Mouse (Mus musculus): ENCODE measurements around the gene Slc7a15.
"Not testable (repeated sequence)": the region's sequence is repeated elsewhere in the genome, so short reads cannot be mapped to it uniquely, and the experiment has no call there.

DNA sequence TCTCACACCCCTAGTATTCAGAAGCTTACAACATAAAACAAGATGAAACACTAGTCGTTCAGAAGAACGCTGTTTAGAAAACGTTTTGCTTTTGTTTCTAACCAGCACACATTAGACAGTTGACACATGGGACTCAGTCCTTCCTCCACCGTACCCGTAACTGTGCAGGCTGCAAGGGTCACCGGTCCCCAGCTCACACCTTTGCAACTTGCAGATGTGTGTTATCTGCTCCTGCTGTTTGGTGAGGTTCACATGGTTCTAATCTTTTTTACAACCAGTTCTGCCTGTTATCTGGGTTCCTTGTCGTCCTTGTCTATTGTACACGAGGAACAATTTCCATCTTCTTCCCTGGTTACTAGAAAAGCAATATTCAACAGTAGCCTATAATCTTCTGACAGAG lies 49.3 kb upstream of the Slc7a15 start:
- TF ChIP-seq USF1 (IDR thresholded peaks at IDR 0.05; ENCODE audit: low read depth, low read length); POLR2A (IDR thresholded peaks at IDR 0.05; ENCODE audit: control insufficient read depth in 1 of 2, insufficient read depth in 1 of 2, low read depth in 1 of 2, low read length in 2 of 2, poor library complexity in 1 of 2); ZKSCAN1 (IDR thresholded peaks at IDR 0.05; ENCODE audit: low read depth, low read length); CTCF (IDR thresholded peaks at IDR 0.05 in 2 of 3, conservative IDR thresholded peaks at IDR 0.05 in 1 of 3; ENCODE audit: control insufficient read depth in 1 of 3, insufficient read depth in 1 of 3, low read depth in 2 of 3, low read length in 3 of 3, poor library complexity in 1 of 3, severe bottlenecking in 1 of 3); USF2 (IDR thresholded peaks at IDR 0.05; ENCODE audit: borderline replicate concordance in 1 of 2, insufficient read depth in 1 of 2, low read depth in 1 of 2, low read length in 2 of 2); CHD2 (IDR thresholded peaks at IDR 0.05; ENCODE audit: low read length); HCFC1 (IDR thresholded peaks at IDR 0.05; ENCODE audit: low read depth, low read length): not testable (repeated sequence)

All from MEL (cell line).